Mouse (Mus musculus) MEL (cell line): Measurements from ENCODE around the gene Gxylt2. TPM values are rescaled to one million over a fixed set of nuclear protein-coding genes. Genes with fewer than 3 reads are reported as not detected.

Experiments
- DNase-seq: peaks from one replicate; pipeline ENCODE4 v3.0.0; 2011; ENCODE audit warnings: low read depth, low spot score
- H3K27ac ChIP-seq: 2 replicates; pipeline ENCODE4 v1.5.1; 2012; ENCODE audit warnings: low read depth, mild to moderate bottlenecking, control low read depth, low read length, moderate library complexity; ENCODE audit not compliant: control insufficient read depth
- H3K27me3 ChIP-seq, 2 experiments: fragments of 150-350 bp in 1 of 2; sonication (generic) in 1 of 2; 2 replicates each; pipeline ENCODE4 v1.6.1; 2012; ENCODE audit warnings: low read length in 2 of 2, mild to moderate bottlenecking in 2 of 2, improper control_type of control experiment in 1 of 2, moderate library complexity in 1 of 2; ENCODE audit not compliant: insufficient read depth in 2 of 2, control insufficient read depth in 1 of 2
- H3K36me3 ChIP-seq, 2 experiments: 2 replicates each; pipeline ENCODE4 v1.6.1; 2012 to 2014; ENCODE audit warnings: low read length in 2 of 2, improper control_type of control experiment in 1 of 2, inconsistent platforms in 1 of 2, mild to moderate bottlenecking in 1 of 2; ENCODE audit not compliant: insufficient read depth in 2 of 2, control insufficient read depth in 1 of 2
- H3K4me1 ChIP-seq, 2 experiments: fragments of 150-350 bp in 1 of 2; sonication (generic) in 1 of 2; 2 replicates each; pipeline ENCODE4 v1.6.1; 2012; ENCODE audit warnings: low read length in 2 of 2, improper control_type of control experiment in 1 of 2, mild to moderate bottlenecking in 1 of 2; ENCODE audit not compliant: insufficient read depth in 2 of 2, control insufficient read depth in 1 of 2
- H3K4me3 ChIP-seq, 2 experiments: fragments of 150-350 bp in 1 of 2; sonication (generic) in 1 of 2; 2 replicates each; pipeline ENCODE4 v1.5.1; 2012; ENCODE audit warnings: low read depth in 2 of 2, low read length in 2 of 2, mild to moderate bottlenecking in 2 of 2, moderate library complexity in 2 of 2, control low read depth in 1 of 2, improper control_type of control experiment in 1 of 2; ENCODE audit not compliant: control insufficient read depth in 1 of 2, insufficient read depth in 1 of 2
- H3K79me2 ChIP-seq: 2 replicates; pipeline ENCODE4 v1.6.1; 2012; ENCODE audit warnings: mild to moderate bottlenecking, low read length, moderate library complexity; ENCODE audit not compliant: control insufficient read depth, poor library complexity, insufficient read depth
- H3K9ac ChIP-seq: 2 replicates; pipeline ENCODE4 v1.6.1; 2012; ENCODE audit warnings: low read depth, mild to moderate bottlenecking, control low read depth, low read length, moderate library complexity; ENCODE audit not compliant: control insufficient read depth, poor library complexity, severe bottlenecking
- H3K9me3 ChIP-seq: fragments of 150-350 bp; sonication (generic); replicated peaks from 2 replicates; pipeline ENCODE4 v1.6.1; 2012; ENCODE audit warnings: mild to moderate bottlenecking, low read length, improper control_type of control experiment, moderate library complexity; ENCODE audit not compliant: insufficient read depth
- BHLHE40 ChIP-seq: IDR thresholded peaks from 2 replicates; pipeline ENCODE4 v1.6.1; 2012; ENCODE audit warnings: low read depth, mild to moderate bottlenecking, inconsistent platforms, low read length, improper control_type of control experiment, borderline replicate concordance
- CHD2 ChIP-seq: IDR thresholded peaks from 2 replicates; pipeline ENCODE4 v1.6.1; 2011; ENCODE audit warnings: low read length, improper control_type of control experiment
- CTCF ChIP-seq, 3 experiments: IDR thresholded peaks in 2 of 3; conservative IDR thresholded peaks in 1 of 3; 2 replicates each; pipeline ENCODE4 v1.5.1; 2011 to 2012; ENCODE audit warnings: low read length in 3 of 3, low read depth in 2 of 3, mild to moderate bottlenecking in 2 of 3, improper control_type of control experiment in 1 of 3, inconsistent platforms in 1 of 3, mixed read lengths in 1 of 3, moderate library complexity in 1 of 3; ENCODE audit not compliant: control insufficient read depth in 1 of 3, insufficient read depth in 1 of 3, poor library complexity in 1 of 3, severe bottlenecking in 1 of 3
- E2F4 ChIP-seq: IDR thresholded peaks from 2 replicates; pipeline ENCODE4 v1.6.1; 2011; ENCODE audit warnings: low read depth, low read length, improper control_type of control experiment, borderline replicate concordance
- ELF1 ChIP-seq: IDR thresholded peaks from 2 replicates; pipeline ENCODE4 v1.6.1; 2014; ENCODE audit warnings: low read depth, mild to moderate bottlenecking, inconsistent platforms, low read length, improper control_type of control experiment, moderate library complexity
- EP300 ChIP-seq, 2 experiments: IDR thresholded peaks; 2 replicates each; pipeline ENCODE4 v1.6.1; 2011; ENCODE audit warnings: improper control_type of control experiment in 2 of 2, low read length in 2 of 2, low read depth in 1 of 2, mild to moderate bottlenecking in 1 of 2
- GABPA ChIP-seq: IDR thresholded peaks from 2 replicates; pipeline ENCODE4 v1.6.1; 2012; ENCODE audit warnings: low read depth, mild to moderate bottlenecking, inconsistent platforms, low read length, improper control_type of control experiment, moderate library complexity
- HCFC1 ChIP-seq: IDR thresholded peaks from 2 replicates; pipeline ENCODE4 v1.6.1; 2012; ENCODE audit warnings: low read depth, mild to moderate bottlenecking, inconsistent platforms, low read length, improper control_type of control experiment, moderate library complexity
- MAFK ChIP-seq: IDR thresholded peaks from 2 replicates; pipeline ENCODE4 v1.6.1; 2011; ENCODE audit warnings: low read depth, mild to moderate bottlenecking, low read length, improper control_type of control experiment, borderline replicate concordance
- MXI1 ChIP-seq: IDR thresholded peaks from 2 replicates; pipeline ENCODE4 v1.6.1; 2011; ENCODE audit warnings: mild to moderate bottlenecking, low read depth, low read length, improper control_type of control experiment
- MYB ChIP-seq: IDR thresholded peaks from 2 replicates; pipeline ENCODE4 v1.6.1; 2011; ENCODE audit warnings: mild to moderate bottlenecking, low read depth, low read length, improper control_type of control experiment
- NELFE ChIP-seq: IDR thresholded peaks from 2 replicates; pipeline ENCODE4 v1.6.1; 2011; ENCODE audit warnings: low read depth, low read length, improper control_type of control experiment
- POLR2AphosphoS5 ChIP-seq: IDR thresholded peaks from 2 replicates; pipeline ENCODE4 v1.6.1; 2012; ENCODE audit warnings: low read depth, borderline replicate concordance, mild to moderate bottlenecking, inconsistent platforms, low read length, moderate library complexity, mixed read lengths
- SIN3A ChIP-seq: IDR thresholded peaks from 2 replicates; pipeline ENCODE4 v1.6.1; 2012; ENCODE audit warnings: low read length, improper control_type of control experiment, inconsistent platforms
- SMC3 ChIP-seq: IDR thresholded peaks from 2 replicates; pipeline ENCODE4 v1.6.1; 2011; ENCODE audit warnings: low read depth, low read length, improper control_type of control experiment
- TBP ChIP-seq: IDR thresholded peaks from 2 replicates; pipeline ENCODE4 v1.8.0; 2011; ENCODE audit warnings: low read depth, low read length, improper control_type of control experiment
- UBTF ChIP-seq: IDR thresholded peaks from 2 replicates; pipeline ENCODE4 v1.6.1; 2012; ENCODE audit warnings: low read depth, mild to moderate bottlenecking, inconsistent platforms, low read length, improper control_type of control experiment, moderate library complexity, borderline replicate concordance; ENCODE audit not compliant: insufficient read depth
- USF2 ChIP-seq, 2 experiments: IDR thresholded peaks; 2 replicates each; pipeline ENCODE4 v1.6.1; 2011 to 2012; ENCODE audit warnings: improper control_type of control experiment in 2 of 2, low read length in 2 of 2, borderline replicate concordance in 1 of 2, inconsistent platforms in 1 of 2, low read depth in 1 of 2, mild to moderate bottlenecking in 1 of 2; ENCODE audit not compliant: insufficient read depth in 1 of 2
- ZC3H11A ChIP-seq: IDR thresholded peaks from 2 replicates; pipeline ENCODE4 v1.6.1; 2012; ENCODE audit warnings: low read depth, mild to moderate bottlenecking, inconsistent platforms, low read length, improper control_type of control experiment
- ZMIZ1 ChIP-seq: IDR thresholded peaks from 2 replicates; pipeline ENCODE4 v1.6.1; 2012; ENCODE audit warnings: low read depth, mild to moderate bottlenecking, inconsistent platforms, low read length, improper control_type of control experiment, moderate library complexity
- ZNF384 ChIP-seq: IDR thresholded peaks from 2 replicates; pipeline ENCODE4 v1.6.1; 2012; ENCODE audit warnings: low read depth, mild to moderate bottlenecking, inconsistent platforms, low read length, improper control_type of control experiment
- polyA plus RNA-seq, 2 experiments: library from polyadenylated mRNA; stranded (reverse) in 1 of 2; unstranded in 1 of 2; fragments of >175 nt in 1 of 2; fragments of >200 nt in 1 of 2; gene quantifications; 2 replicates each; pipeline versions ENCODE4 v1.2.1 to v1.2.4; 2012; ENCODE audit warnings: low replicate concordance in 2 of 2, low read depth in 1 of 2; ENCODE audit not compliant: insufficient read length in 2 of 2, insufficient read depth in 1 of 2, missing spikeins in 1 of 2
- total RNA-seq: library from RNA; depleted of rRNA; stranded (reverse); fragments of 300-350 nt; gene quantifications from 2 replicates; pipeline ENCODE4 v1.2.3, GENCODE M21; 2012

The Gxylt2 gene
- total and polyA plus RNA-seq, 3 experiments: not detected

DNA sequence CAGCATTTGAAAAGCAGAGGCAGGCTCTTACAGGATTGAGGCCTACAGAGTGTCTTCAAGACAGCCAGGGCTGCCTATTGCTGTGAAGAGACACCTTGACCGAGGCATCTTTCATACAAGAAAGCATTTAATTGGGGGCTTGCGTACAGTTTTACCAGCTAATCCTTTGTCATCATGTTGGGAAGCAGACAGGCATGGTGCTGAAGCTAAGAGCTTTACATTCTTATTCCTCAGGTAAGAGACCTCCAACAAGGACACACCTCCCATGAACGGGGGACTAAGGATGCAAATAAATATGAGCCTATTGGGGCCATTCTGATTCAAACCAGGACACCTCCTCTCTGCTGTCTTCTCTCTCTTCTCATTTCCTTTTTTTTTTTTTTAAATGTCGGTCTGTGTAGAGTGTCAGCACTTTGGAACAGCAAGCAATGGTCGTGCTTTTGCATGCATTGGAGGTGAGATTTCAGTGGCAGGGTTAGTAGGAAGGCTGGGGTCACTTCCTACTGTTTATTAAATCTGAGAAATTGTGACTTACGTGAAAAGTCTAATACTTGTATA is 103.8 kb downstream of the Gxylt2 start:
- no peaks in the 10 kb centered on the region for H3K4me1 ChIP-seq
- H3K9ac ChIP-seq: no peak overlapping the region
- no peaks in the 10 kb centered on the region; a peak in 1 of 4 replicates for H3K27me3 ChIP-seq
- DNase-seq: no peak
- no peaks in the 10 kb centered on the region for H3K79me2 ChIP-seq
- H3K9me3 ChIP-seq: no peaks in the 10 kb centered on the region
- no peak overlapping the region for H3K4me3 ChIP-seq
- no peak overlapping the region for H3K27ac ChIP-seq
- no peaks in the 10 kb centered on the region for H3K36me3 ChIP-seq
- TF ChIP-seq SMC3: no peak
- TF ChIP-seq POLR2AphosphoS5: no peak
- no peak for TF ChIP-seq SIN3A
- no peak for TF ChIP-seq HCFC1
- no peak for TF ChIP-seq TBP
- TF ChIP-seq BHLHE40: no peak
- no peak for TF ChIP-seq CTCF (IDR thresholded peaks at IDR 0.05 in 2 of 3, conservative IDR thresholded peaks at IDR 0.05 in 1 of 3; ENCODE audit: control insufficient read depth in 1 of 3, insufficient read depth in 1 of 3, low read depth in 2 of 3, low read length in 3 of 3, poor library complexity in 1 of 3, severe bottlenecking in 1 of 3)
- TF ChIP-seq MXI1: no peak

DNA sequence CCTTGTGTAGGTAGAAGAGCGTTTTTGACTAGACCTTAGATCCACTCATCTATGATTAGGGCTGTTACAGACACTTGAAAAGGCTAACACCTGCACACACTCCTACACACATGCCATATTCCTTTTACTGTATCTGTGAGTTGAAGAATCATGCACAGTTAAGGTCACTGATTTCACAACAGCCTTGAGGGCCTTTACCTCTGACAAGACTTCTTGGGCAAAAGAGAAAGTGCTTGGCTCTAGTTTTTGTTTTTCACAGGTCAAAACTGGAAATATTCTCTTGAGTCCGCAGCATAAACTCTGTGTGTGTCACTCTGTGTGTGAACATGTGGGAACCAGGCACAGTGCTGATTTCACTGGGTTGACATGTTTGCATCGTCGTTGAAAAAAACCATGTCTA is 105.6 kb downstream of the Gxylt2 start:
- no peak for TF ChIP-seq NELFE
- TF ChIP-seq GABPA: no peak
- TF ChIP-seq MYB: no peak
- TF ChIP-seq TBP: no peak
- Histone ChIP-seq H3K27ac (no peak overlapping the region), H3K79me2 (no peaks in the 10 kb centered on the region), H3K9ac (no peak overlapping the region), H3K4me3 (no peak overlapping the region), H3K27me3 (no peaks in the 10 kb centered on the region; a peak in 1 of 4 replicates), H3K4me1 (no peaks in the 10 kb centered on the region), H3K9me3 (no peaks in the 10 kb centered on the region), H3K36me3 (no peaks in the 10 kb centered on the region)
- DNase-seq: no peak

GRCm38 (mm10) chr6:100811731-100812130 is 107.2 kb downstream of the Gxylt2 start:
- Histone ChIP-seq H3K27ac (no peak overlapping the region), H3K27me3 (no peaks in the 10 kb centered on the region; a peak in 1 of 4 replicates), H3K79me2 (no peaks in the 10 kb centered on the region), H3K9me3 (no peaks in the 10 kb centered on the region), H3K9ac (no peak overlapping the region), H3K4me3 (no peak overlapping the region), H3K36me3 (no peaks in the 10 kb centered on the region), H3K4me1 (no peaks in the 10 kb centered on the region)
- TF ChIP-seq ZNF384 (no peak), EP300 (IDR thresholded peaks at IDR 0.05; ENCODE audit: low read depth in 1 of 2, low read length in 2 of 2) (no peak), ZC3H11A (no peak), ELF1 (no peak), E2F4 (no peak), TBP (no peak), UBTF (no peak), SIN3A (no peak), USF2 (IDR thresholded peaks at IDR 0.05; ENCODE audit: borderline replicate concordance in 1 of 2, insufficient read depth in 1 of 2, low read depth in 1 of 2, low read length in 2 of 2) (no peak), CHD2 (no peak), POLR2AphosphoS5 (no peak), ZMIZ1 (no peak), MAFK (no peak)
- no peak for DNase-seq
